Mouse (Mus musculus) layer of hippocampus, adult 18-20 months (tissue): ENCODE measurements around the gene BC037034. TPM values are rescaled to one million over a fixed set of nuclear protein-coding genes. Genes with fewer than 3 reads are reported as not detected.

Experiments
- DNase-seq, 2 experiments: peaks; one replicate each; pipeline ENCODE4 v3.0.0; 2022; ENCODE audit warnings: low spot score in 2 of 2
- long read RNA-seq: library from polyadenylated mRNA; stranded (forward); transcript quantifications from one replicate; pipeline ENCODE4 v2.0.0, GENCODE M21; 2021
- total RNA-seq, 2 experiments: library from RNA; stranded (reverse); gene quantifications; 2 replicates each; pipeline ENCODE4 v1.2.3; 2021

BC037034 gene
- 10 to 100 TPM; 72.5 to 73.6 TPM for total RNA-seq
- long read RNA-seq, transcript BC037034-201 (11 exons, 2,490 nt) = major isoform, 29 of 60 reads
- long read RNA-seq, transcript BC037034-205 (10 exons, 2,093 nt) = minor isoform, 9 of 60 reads
- long read RNA-seq, partial matches to known transcripts = 7 of 60 reads
- long read RNA-seq, other reads (novel, unspliced or antisense) = 15 of 60 reads

GRCm38 (mm10) chr5:138263260-138264206, at the start of gene BC037034:
BC037034 (minus strand) TSS chr5:138264033.
- DNase-seq = peak; percentile 86 to 93

GRCm38 (mm10) chr5:138312795-138313194, 49.0 kb upstream of the BC037034 start:
- no peak for DNase-seq

- no peak for DNase-seq
Measured at GRCm38 (mm10) chr5:138299613-138300012, 35.8 kb upstream of the BC037034 start.

GRCm38 (mm10) chr5:138294158-138294557, 30.3 kb upstream of the BC037034 start:
- no peak for DNase-seq

DNA sequence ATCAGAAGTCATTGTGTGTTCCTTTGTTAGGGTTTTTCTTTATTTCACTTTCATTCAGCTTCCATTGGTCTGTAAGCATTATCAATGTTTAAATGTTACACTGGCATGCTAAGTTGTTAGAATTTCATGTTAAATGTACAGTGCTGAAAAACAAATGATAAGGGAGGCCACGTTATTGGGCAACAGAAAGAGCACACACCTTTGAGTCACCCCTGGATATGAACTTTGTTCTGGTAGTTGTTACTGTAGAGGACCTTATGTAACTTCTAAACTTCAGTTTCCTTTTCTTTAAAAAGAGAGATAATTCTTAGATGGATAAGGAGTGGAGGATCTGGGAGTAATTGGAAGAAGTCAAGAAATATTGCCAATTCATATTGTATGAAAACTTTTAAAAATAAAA, 27.8 kb upstream of the BC037034 start:
- no peak for DNase-seq

- no peak for DNase-seq
Measured at GRCm38 (mm10) chr5:138287861-138288260, 24.0 kb upstream of the BC037034 start.

DNA sequence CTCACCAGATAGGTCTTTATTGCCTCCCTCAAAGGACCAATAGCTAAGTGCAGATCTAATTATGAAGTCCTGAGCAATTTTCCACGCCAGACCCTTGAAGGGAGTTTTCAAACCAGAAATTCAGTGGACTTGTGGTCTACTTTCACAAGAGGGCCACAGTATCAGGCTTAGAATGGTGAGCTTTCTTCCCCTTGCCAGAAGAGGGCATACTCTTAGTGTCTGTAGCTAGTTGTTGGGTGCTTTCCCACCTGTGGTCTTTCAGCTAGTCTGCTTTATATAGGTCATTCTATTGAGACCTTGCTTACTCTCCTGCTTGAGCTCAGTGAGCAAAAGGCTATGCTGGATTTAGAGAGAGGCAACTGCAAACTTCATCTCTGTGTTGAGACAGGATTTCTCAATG, 19.7 kb upstream of the BC037034 start:
- DNase-seq = no peak

DNA sequence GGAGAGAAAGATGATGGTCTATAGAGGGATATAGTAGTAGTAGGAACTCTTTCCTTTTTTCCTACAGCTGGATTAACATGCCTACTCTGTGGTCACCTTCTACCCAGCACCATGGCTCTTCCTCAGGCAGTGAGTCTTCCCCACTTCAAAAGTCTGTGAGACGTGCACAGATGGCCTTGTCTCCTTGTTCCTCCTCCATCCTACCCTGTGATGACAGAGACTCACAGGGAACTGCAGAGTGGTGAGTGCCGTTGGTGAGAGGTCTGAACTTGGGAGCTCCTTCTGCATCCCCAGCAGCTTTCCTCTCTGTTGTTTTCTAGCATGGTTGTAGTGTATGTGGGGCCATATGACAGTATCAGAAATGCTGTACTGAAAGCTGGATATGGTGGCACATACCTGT, 18.0 kb upstream of the BC037034 start:
- DNase-seq = no peak

DNA sequence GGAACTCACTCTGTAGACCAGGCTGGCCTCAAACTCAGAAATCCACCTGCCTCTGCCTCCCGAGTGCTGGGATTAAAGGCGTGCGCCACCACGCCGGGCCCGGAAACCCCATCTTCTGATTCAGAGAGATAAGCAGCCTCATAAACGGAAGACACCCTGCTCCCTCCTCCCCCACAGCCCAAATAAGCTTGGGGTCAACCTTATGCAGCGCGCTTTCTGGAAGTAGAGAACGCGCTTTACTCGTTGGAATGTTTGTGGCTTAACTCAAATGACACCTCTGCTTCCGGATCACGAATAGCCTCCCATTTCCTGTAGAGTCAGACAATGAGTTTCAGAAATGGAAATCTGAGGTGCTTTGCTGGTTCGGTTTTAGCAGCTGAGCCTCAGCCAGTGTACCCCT, 17.0 kb upstream of the BC037034 start:
- DNase-seq = no peak

GRCm38 (mm10) chr5:138280425-138280768, 16.6 kb upstream of the BC037034 start:
- DNase-seq = no peak

- peak; percentile 62 to 73 for DNase-seq
Measured at GRCm38 (mm10) chr5:138279585-138280424, 16.0 kb upstream of the BC037034 start, which contains the start of the genes Gm43720, Gpc2 and Stag3. Gm43720 (minus strand) TSS chr5:138279958. Gpc2 (minus strand) TSS chr5:138280005. Stag3 (plus strand) TSS chr5:138280240.

DNA sequence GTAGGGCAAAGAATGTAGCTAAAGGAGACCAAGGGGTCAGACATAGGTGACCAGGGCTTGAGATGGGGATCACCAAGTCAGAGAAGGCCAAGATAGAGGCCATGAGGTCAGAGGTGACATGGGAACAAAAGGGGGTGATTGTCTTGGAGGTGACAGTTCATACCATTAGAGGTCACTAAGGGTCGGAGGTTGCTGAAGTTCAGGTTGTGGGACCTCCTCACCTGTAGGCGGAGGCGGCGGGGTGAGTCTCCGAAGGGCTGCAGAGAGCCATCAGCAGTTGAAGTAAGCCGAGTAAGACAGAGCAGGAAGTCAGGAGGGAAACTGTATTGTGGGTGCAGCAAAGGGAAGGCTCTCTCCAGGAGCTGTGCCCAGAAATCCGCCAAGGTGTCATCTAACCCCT, 14.2 kb upstream of the BC037034 start:
- DNase-seq = no peak

DNA sequence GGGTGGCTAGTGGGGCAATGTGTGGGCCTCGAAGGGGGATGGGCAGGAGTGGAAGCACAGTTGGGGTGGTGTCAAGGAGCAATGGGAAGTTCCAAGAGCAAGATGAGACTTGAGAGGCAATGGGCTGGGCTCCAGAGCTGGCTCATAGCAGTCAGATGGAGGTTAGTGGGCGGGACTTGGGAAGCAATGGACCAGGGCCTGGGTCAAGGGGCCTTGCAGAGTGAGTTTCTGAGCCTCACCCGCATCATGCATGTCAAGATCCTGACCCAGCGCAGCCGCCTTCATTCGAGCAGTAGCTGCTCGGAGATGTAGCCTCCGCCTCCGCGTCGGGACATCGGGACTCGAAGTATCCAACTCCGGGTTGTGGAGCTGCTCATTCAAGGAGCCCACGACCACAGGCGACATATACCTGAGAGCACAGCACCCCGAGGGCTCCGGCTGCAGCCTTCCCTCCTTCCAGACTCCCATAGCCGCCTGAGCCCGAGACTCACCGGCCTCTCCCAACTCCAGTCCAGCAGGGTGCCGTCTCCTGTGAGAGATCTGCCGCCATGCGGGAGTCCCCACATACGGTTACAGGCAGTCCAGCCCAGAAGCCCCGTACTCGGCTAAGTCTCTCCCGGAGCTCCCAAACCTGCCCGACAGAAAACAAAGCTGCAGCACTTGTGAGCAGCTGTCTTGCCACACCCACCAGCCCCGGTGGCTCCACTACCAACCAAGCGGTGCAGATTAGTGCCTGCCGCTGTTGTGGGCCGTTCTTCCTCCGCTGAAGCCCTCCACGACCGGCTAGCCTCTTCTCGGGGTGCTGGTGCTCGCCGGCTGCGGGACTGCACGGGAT, 11.6 kb upstream of the BC037034 start:
- no peak for DNase-seq

DNA sequence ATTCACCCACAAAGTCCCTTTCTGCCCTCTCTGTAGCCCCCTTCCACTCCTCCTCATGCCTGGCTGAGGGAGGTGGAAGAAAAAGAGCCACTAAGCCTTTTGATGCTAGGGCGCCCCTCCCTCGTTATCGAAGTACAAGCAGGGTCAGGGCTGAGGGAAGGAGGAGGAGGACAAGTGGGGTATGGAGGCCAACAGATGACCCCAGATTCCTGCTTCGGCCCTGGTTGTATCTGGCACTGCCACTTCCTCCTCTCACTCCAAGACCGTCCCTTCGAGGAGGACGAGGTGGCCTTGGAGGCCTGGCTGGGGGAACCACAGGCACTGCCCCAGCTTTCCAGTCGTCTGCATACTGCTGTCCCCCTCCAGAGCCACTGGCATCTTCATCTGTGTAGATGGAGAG, 10.4 kb upstream of the BC037034 start:
- no peak for DNase-seq

DNA sequence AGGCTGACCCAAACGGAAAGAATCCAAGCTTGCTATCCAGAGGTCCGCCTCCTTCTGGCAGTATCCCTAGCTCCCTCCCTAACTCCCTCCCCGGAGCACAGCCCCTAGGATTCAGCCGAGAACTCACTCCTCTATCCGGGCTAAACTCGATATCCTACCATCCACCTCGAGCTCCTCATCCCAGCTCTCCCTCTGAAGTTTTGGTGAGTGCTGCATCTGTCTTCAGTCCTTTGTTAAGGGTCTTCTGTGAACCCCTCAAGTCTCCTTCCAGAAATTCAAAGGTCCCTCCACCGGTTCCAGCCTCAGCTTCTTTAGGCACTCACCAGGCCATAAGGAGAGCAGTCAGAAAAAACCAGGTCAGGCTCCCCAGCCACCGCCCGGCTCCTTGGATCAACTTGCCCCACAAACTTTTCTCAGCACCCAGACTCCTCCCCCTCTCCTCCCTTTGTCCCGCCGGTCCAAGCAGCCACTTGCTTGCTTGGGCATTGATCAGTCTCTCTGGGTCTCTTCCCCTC, 8.6 kb upstream of the BC037034 start, which contains the start of gene Gal3st4:
Gal3st4 (minus strand) TSS at position 432 of the 515 bp plus-strand sequence.
- DNase-seq = no peak

- no peak for DNase-seq
Measured at GRCm38 (mm10) chr5:138271232-138271631, 7.4 kb upstream of the BC037034 start.

- no peak for DNase-seq
Measured at GRCm38 (mm10) chr5:138268980-138269379, 5.1 kb upstream of the BC037034 start.

DNA sequence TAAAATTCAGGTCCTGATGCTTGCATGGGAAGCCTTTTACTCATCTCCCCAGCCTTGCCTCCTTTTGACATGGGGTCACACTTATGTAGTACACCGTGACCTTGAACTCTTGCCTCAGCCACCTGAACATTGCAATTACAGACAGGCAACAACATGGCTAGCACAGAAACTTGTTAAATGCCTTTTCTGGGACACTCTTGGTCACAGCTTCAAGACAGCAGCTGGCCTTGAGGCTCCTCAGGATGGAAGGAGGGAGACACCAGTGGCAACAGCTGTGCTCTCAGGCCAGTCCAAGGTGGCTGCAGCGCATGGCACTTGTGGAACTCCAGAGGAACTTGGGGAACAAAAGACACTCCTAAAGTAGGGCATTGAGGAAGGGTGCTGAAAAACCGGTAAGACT, 3.3 kb upstream of the BC037034 start:
- no peak for DNase-seq

- no peak for DNase-seq
Measured at GRCm38 (mm10) chr5:138265712-138266111, 1.9 kb upstream of the BC037034 start.

GRCm38 (mm10) chr5:138264207-138264578, 360 bp upstream of the BC037034 start:
- no peak for DNase-seq
